Mouse (Mus musculus) ES-E14 (cell line): ENCODE measurements around the gene Nrxn3.

Experiments
- HCFC1 ChIP-seq: IDR thresholded peaks from 2 replicates; pipeline ENCODE4 v1.6.1; 2012; ENCODE audit warnings: low read length, inconsistent platforms, borderline replicate concordance; ENCODE audit not compliant: insufficient read depth
- MAFK ChIP-seq: IDR thresholded peaks from 2 replicates; pipeline ENCODE4 v1.6.1; 2014; ENCODE audit warnings: mild to moderate bottlenecking, low read depth, low read length, inconsistent platforms; ENCODE audit not compliant: insufficient read depth
- ZNF384 ChIP-seq: IDR thresholded peaks from 2 replicates; pipeline ENCODE4 v1.6.1; 2012; ENCODE audit warnings: low read depth, low read length, inconsistent platforms

- no peak for TF ChIP-seq ZNF384
- no peak for TF ChIP-seq MAFK
- TF ChIP-seq HCFC1 = no peak
Observed at GRCm38 (mm10) chr12:89174306-89175159, 451.9 kb downstream of the Nrxn3 start.
